Mouse (Mus musculus) left cerebral cortex, postnatal 36 days (tissue): Measurements from ENCODE around the gene Pde6d. TPM values are rescaled to one million over a fixed set of nuclear protein-coding genes. Genes with fewer than 3 reads are reported as not detected.

Source experiments
- total RNA-seq, 2 experiments: library from RNA; stranded (reverse); gene quantifications; 2 replicates each; pipeline ENCODE4 v1.2.3; 2021

Gene Pde6d
- total RNA-seq, 2 experiments from 2014 or later = 53.3 to 62.6 TPM

Other genes with a start within 250 kb of the Pde6d start
- 100 to 1,000 TPM; 132 to 142 TPM for gene Ncl, start 223.2 kb downstream of the Pde6d start, total RNA-seq
- not detected for gene Nmur1, start 156.4 kb downstream of the Pde6d start, total RNA-seq
- not detected for gene Tex44, start 156.3 kb downstream of the Pde6d start, total RNA-seq
- gene Ptma, start 55.9 kb downstream of the Pde6d start, total RNA-seq = 100 to 1,000 TPM; 384 TPM
- gene Cops7b, start 275 bp upstream of the Pde6d start, total RNA-seq = 10 to 100 TPM; 25.2 to 25.8 TPM
- 10 to 100 TPM; 10.8 to 18.4 TPM for gene Nppc, start 87.9 kb upstream of the Pde6d start, total RNA-seq
- 10 to 100 TPM; 27.2 to 28.4 TPM for gene Dis3l2, start 121.2 kb upstream of the Pde6d start, total RNA-seq